Comparison of ENCODE assay signal across 25 mouse cellular contexts in genomic region chr14:120509366-120509640, GRCm38 (mm10). TPM values are rescaled to one million over a fixed set of nuclear protein-coding genes. Genes with fewer than 3 reads are reported as not detected.
DNase-seq lines count a peak whose midpoint lies in the region; ATAC-seq and TF ChIP-seq lines count a peak whose summit lies in the region.
"Had no signal": no experiment of that assay in that cellular context is flagged by ENCODE, and none has a peak within 500 bp of the region (broad histone marks: within the 10 kb centered on the region; RNA-seq: fewer than 3 reads in every experiment).

No protein-coding gene starts in this region.

- DNase-seq in hindbrain, embryonic 11.5 days (ENCODE audit: low spot score): no peak
- no peak for DNase-seq in hindbrain, embryonic 10.5 days (ENCODE audit: low spot score)
- DNase-seq in neural tube, embryonic 11.5 days (ENCODE audit: low spot score): no peak
- peak; percentile 59 for DNase-seq in R1 (ENCODE audit: low read depth, low spot score)
- DNase-seq in thymus, adult 2 months: no peak
- DNase-seq: adrenal gland, adult 2 months; adrenal gland, postnatal 10 days; adrenal gland, postnatal 25 days; cerebellum, adult 11 months; cerebellum, adult 18-20 months; cerebellum, adult 8-10 months; cerebellum, adult 9-11 months; cerebellum, postnatal 14 days; cerebellum, postnatal 36 days; embryo, embryonic 11 days had no signal

- WGBS in hindbrain, embryonic 11.5 days: 86% methylated on average over 5 of the region's 5 CpGs
- WGBS in hindbrain, embryonic 10.5 days: 90% methylated on average over 5 of the region's 5 CpGs
- 84% methylated on average over 5 of the region's 5 CpGs for WGBS in neural tube, embryonic 11.5 days
- WGBS in neural tube, embryonic 15.5 days: 61% methylated on average over 5 of the region's 5 CpGs
- 94% methylated on average over 5 of the region's 5 CpGs for WGBS in thymus, adult 2 months

- no peaks in the 10 kb centered on the region for H3K27me3 ChIP-seq in hindbrain, embryonic 11.5 days (ENCODE audit: control insufficient read depth, insufficient read depth, low read length)
- no peaks in the 10 kb centered on the region for H3K27me3 ChIP-seq in hindbrain, embryonic 10.5 days (ENCODE audit: insufficient read depth, poor library complexity, severe bottlenecking)
- H3K27me3 ChIP-seq in neural tube, embryonic 11.5 days (ENCODE audit: control insufficient read depth, insufficient read depth, low read length): no peaks in the 10 kb centered on the region
- no peaks in the 10 kb centered on the region for H3K27me3 ChIP-seq in neural tube, embryonic 15.5 days (replicated peaks)
- no peaks in the 10 kb centered on the region for H3K27me3 ChIP-seq in thymus, adult 2 months (ENCODE audit: control insufficient read depth, insufficient read depth, low read length)
- H3K27me3 ChIP-seq: embryonic facial prominence, embryonic 13.5 days; embryonic facial prominence, embryonic 15.5 days; forebrain, embryonic 12.5 days; Patski had no signal

- H3K9me3 ChIP-seq in hindbrain, embryonic 11.5 days (ENCODE audit: control insufficient read depth, low read length): no peaks in the 10 kb centered on the region
- H3K9me3 ChIP-seq in hindbrain, embryonic 10.5 days: no peaks in the 10 kb centered on the region
- no peaks in the 10 kb centered on the region for H3K9me3 ChIP-seq in neural tube, embryonic 11.5 days (ENCODE audit: control insufficient read depth, low read length)
- no peaks in the 10 kb centered on the region for H3K9me3 ChIP-seq in neural tube, embryonic 15.5 days (replicated peaks)
- H3K9me3 ChIP-seq: embryonic facial prominence, embryonic 13.5 days; embryonic facial prominence, embryonic 15.5 days; forebrain, embryonic 10.5 days; forebrain, embryonic 12.5 days; G1E had no signal

- peak; percentile 20; the same call in 1 of the 2 replicates for ATAC-seq in hindbrain, embryonic 11.5 days (ENCODE audit: low FRiP score)
- 0 out of 2 replicates have a peak, but pooled peaks have one; percentile 16 for ATAC-seq in neural tube, embryonic 11.5 days (ENCODE audit: insufficient read depth, low FRiP score, low TSS enrichment)
- ATAC-seq in neural tube, embryonic 15.5 days (ENCODE audit: low FRiP score): no peak
- ATAC-seq: forebrain, embryonic 14.5 days; forebrain, embryonic 16.5 days; Patski had no signal

- H3K36me3 ChIP-seq in hindbrain, embryonic 11.5 days (ENCODE audit: control insufficient read depth, insufficient read depth, low read length): no peaks in the 10 kb centered on the region
- H3K36me3 ChIP-seq in hindbrain, embryonic 10.5 days: peaks cover 14% of the 10 kb centered on the region
- no peaks in the 10 kb centered on the region for H3K36me3 ChIP-seq in neural tube, embryonic 11.5 days (ENCODE audit: control insufficient read depth, insufficient read depth, low read length)
- H3K36me3 ChIP-seq in neural tube, embryonic 15.5 days: peaks cover 7% of the 10 kb centered on the region; the same call in 1 of the 2 replicates
- H3K36me3 ChIP-seq in thymus, adult 2 months (ENCODE audit: control insufficient read depth, insufficient read depth, low read length): no peaks in the 10 kb centered on the region

- H3K27ac ChIP-seq in hindbrain, embryonic 11.5 days (ENCODE audit: low read depth, low read length): no peak overlapping the region
- H3K27ac ChIP-seq in hindbrain, embryonic 10.5 days: no peak overlapping the region
- no peak overlapping the region for H3K27ac ChIP-seq in neural tube, embryonic 11.5 days (ENCODE audit: low read depth, low read length)
- no peak overlapping the region for H3K27ac ChIP-seq in neural tube, embryonic 15.5 days (replicated peaks)
- no peak overlapping the region for H3K27ac ChIP-seq in thymus, adult 2 months (ENCODE audit: control insufficient read depth, insufficient read depth, low read length)
- H3K27ac ChIP-seq: embryonic facial prominence, embryonic 13.5 days; embryonic facial prominence, embryonic 15.5 days; forebrain, embryonic 10.5 days; forebrain, embryonic 12.5 days had no signal

- H3K9ac ChIP-seq in hindbrain, embryonic 11.5 days (ENCODE audit: low read depth, low read length): no peak overlapping the region
- no peak overlapping the region for H3K9ac ChIP-seq in neural tube, embryonic 11.5 days (ENCODE audit: low read length)
- H3K9ac ChIP-seq in neural tube, embryonic 15.5 days (replicated peaks): no peak overlapping the region
- H3K9ac ChIP-seq: embryonic facial prominence, embryonic 13.5 days; embryonic facial prominence, embryonic 15.5 days; forebrain, embryonic 12.5 days had no signal

- H3K4me2 ChIP-seq in hindbrain, embryonic 11.5 days (replicated peaks; ENCODE audit: low read depth, low read length): no peak overlapping the region
- H3K4me2 ChIP-seq in neural tube, embryonic 11.5 days (ENCODE audit: low read depth): no peak overlapping the region
- no peak overlapping the region for H3K4me2 ChIP-seq in neural tube, embryonic 15.5 days
- H3K4me2 ChIP-seq: embryonic facial prominence, embryonic 13.5 days; embryonic facial prominence, embryonic 15.5 days; forebrain, embryonic 12.5 days had no signal

- TF ChIP-seq POLR2A in thymus, adult 2 months (IDR thresholded peaks at IDR 0.05; ENCODE audit: control insufficient read depth, extremely low read depth, insufficient read depth, low read length, poor library complexity): no peak

- no peak for TF ChIP-seq CTCF in thymus, adult 2 months (IDR thresholded peaks at IDR 0.05; ENCODE audit: borderline replicate concordance, control insufficient read depth, extremely low read depth, insufficient read depth, low read length, poor library complexity)

- H3K4me3 ChIP-seq in hindbrain, embryonic 11.5 days (ENCODE audit: low read depth, low read length): no peak overlapping the region
- H3K4me3 ChIP-seq in hindbrain, embryonic 10.5 days: no peak overlapping the region
- H3K4me3 ChIP-seq in neural tube, embryonic 11.5 days (ENCODE audit: low read depth, low read length): no peak overlapping the region
- no peak overlapping the region for H3K4me3 ChIP-seq in neural tube, embryonic 15.5 days (replicated peaks)
- H3K4me3 ChIP-seq in thymus, adult 2 months (ENCODE audit: control insufficient read depth, insufficient read depth, low read length): no peak overlapping the region
- H3K4me3 ChIP-seq: embryonic facial prominence, embryonic 13.5 days; embryonic facial prominence, embryonic 15.5 days; erythroblast, embryonic 14.5 days; forebrain, embryonic 10.5 days; forebrain, embryonic 12.5 days had no signal

- H3K4me1 ChIP-seq in hindbrain, embryonic 11.5 days (replicated peaks; ENCODE audit: control insufficient read depth, insufficient read depth, low read length): no peaks in the 10 kb centered on the region
- H3K4me1 ChIP-seq in hindbrain, embryonic 10.5 days (replicated peaks): peaks cover 16% of the 10 kb centered on the region
- no peaks in the 10 kb centered on the region for H3K4me1 ChIP-seq in neural tube, embryonic 11.5 days (ENCODE audit: control insufficient read depth, insufficient read depth, low read length)
- H3K4me1 ChIP-seq in neural tube, embryonic 15.5 days: peaks cover 5% of the 10 kb centered on the region; the same call in 1 of the 2 replicates
- H3K4me1 ChIP-seq in thymus, adult 2 months (replicated peaks; ENCODE audit: control insufficient read depth, insufficient read depth, low read length): no peaks in the 10 kb centered on the region
- H3K4me1 ChIP-seq: embryonic facial prominence, embryonic 15.5 days had no signal

RNA-seq across cellular contexts. Expression of gene Rap2a, which starts 31.1 kb away (rescaled TPM):
- 19.2 and 20.1 TPM in 2 replicates for polyA plus RNA-seq in hindbrain, embryonic 11.5 days (2014; fragmentation: Nextera tagmentation; extraction: Ambion mirVana)
- polyA plus RNA-seq in hindbrain, embryonic 10.5 days (2016; fragmentation: Nextera tagmentation; extraction: Ambion mirVana): 11.6 and 13.1 TPM in 2 replicates
- 17.9 and 18.2 TPM in 2 replicates for polyA plus RNA-seq in neural tube, embryonic 11.5 days (2014; fragmentation: Nextera tagmentation; extraction: Ambion mirVana)
- 19.0 and 21.3 TPM in 2 replicates for polyA plus RNA-seq in neural tube, embryonic 15.5 days (2015; fragmentation: Nextera tagmentation; extraction: Ambion mirVana)
- polyA plus RNA-seq in thymus, adult 2 months (2012; rRNA removed): 8.6 and 9.8 TPM in 2 replicates
